Mouse (Mus musculus) midbrain, embryonic 14.5 days (tissue): Measurements from ENCODE around the gene Gm1113. TPM values are rescaled to one million over a fixed set of nuclear protein-coding genes. Genes with fewer than 3 reads are reported as not detected.

Experiments used
- ATAC-seq: fragments of 200-750 bp; cut with Nextera tagmentation; 2 replicates; pipeline ENCODE4 v1.8.0; 2017; ENCODE audit warnings: moderate number of reproducible peaks, moderate library complexity; ENCODE audit not compliant: low FRiP score, low TSS enrichment
- DNase-seq: peaks from one replicate; pipeline ENCODE4 v3.0.0-alpha.2; 2015
- H3K27ac ChIP-seq: fragments of 300-500 bp; sonication (generic); replicated peaks from 2 replicates; pipeline ENCODE4 v1.5.1; 2014; ENCODE audit warnings: mild to moderate bottlenecking, low read depth, low read length, moderate library complexity
- H3K27me3 ChIP-seq: fragments of 300-500 bp; sonication (generic); 2 replicates; pipeline ENCODE4 v1.6.1; 2014; ENCODE audit warnings: low read length, control low read depth, mixed read lengths; ENCODE audit not compliant: control insufficient read depth, insufficient read depth
- H3K36me3 ChIP-seq: fragments of 300-500 bp; sonication (generic); 2 replicates; pipeline ENCODE4 v1.6.1; 2014; ENCODE audit warnings: low read length, control low read depth; ENCODE audit not compliant: control insufficient read depth, insufficient read depth
- H3K4me1 ChIP-seq: fragments of 300-500 bp; sonication (generic); 2 replicates; pipeline ENCODE4 v1.6.1; 2014; ENCODE audit warnings: mild to moderate bottlenecking, antibody characterized with exemption, low read length, control low read depth; ENCODE audit not compliant: control insufficient read depth, insufficient read depth
- H3K4me2 ChIP-seq: fragments of 300-500 bp; sonication (generic); 2 replicates; pipeline ENCODE4 v1.6.1; 2014; ENCODE audit warnings: mild to moderate bottlenecking, low read length, moderate library complexity
- H3K4me3 ChIP-seq: fragments of 300-500 bp; sonication (generic); replicated peaks from 2 replicates; pipeline ENCODE4 v1.5.1; 2014; ENCODE audit warnings: low read depth, low read length
- H3K9ac ChIP-seq: fragments of 300-500 bp; sonication (generic); replicated peaks from 2 replicates; pipeline ENCODE4 v1.6.1; 2014; ENCODE audit warnings: mild to moderate bottlenecking, low read length, moderate library complexity
- H3K9me3 ChIP-seq: fragments of 300-500 bp; sonication (generic); 2 replicates; pipeline ENCODE4 v1.6.1; 2016; ENCODE audit warnings: low read length, control low read depth, mixed read lengths; ENCODE audit not compliant: control insufficient read depth
- WGBS: fragments of 180-500 bp; shearing (Covaris S2); extraction: QIAGEN DNeasy Blood & Tissue Kit; methylation state at CpG from one replicate; pipeline ENCODE4 v1.1.7; 2014; 5-methylcytosine and 5-hydroxymethylcytosine counted together
- polyA plus RNA-seq: library from polyadenylated mRNA; unstranded; fragments of >200 nt; fragmentation: Nextera tagmentation; extraction: Ambion mirVana; gene quantifications from 2 replicates; pipeline ENCODE4 v1.2.1, GENCODE M21; 2014

Gm1113 gene
- polyA plus RNA-seq, 1 experiment from 2014 or later, result not detected

GRCm38 (mm10) chr9:35474104-35474724, 43.9 kb downstream of the Gm1113 start:
- no peak for DNase-seq
- Histone ChIP-seq H3K4me1 (no peaks in the 10 kb centered on the region), H3K4me3 (no peak overlapping the region), H3K27me3 (no peaks in the 10 kb centered on the region), H3K9me3 (no peaks in the 10 kb centered on the region), H3K27ac (no peak overlapping the region), H3K4me2 (no peak overlapping the region), H3K36me3 (peaks cover 72% of the 10 kb centered on the region), H3K9ac (no peak overlapping the region)
- 89% methylated on average over 10 of the region's 10 CpGs for WGBS
- ATAC-seq, result no peak

GRCm38 (mm10) chr9:35468913-35469312, 49.2 kb downstream of the Gm1113 start:
- Histone ChIP-seq H3K27me3 (no peaks in the 10 kb centered on the region), H3K36me3 (peaks cover 48% of the 10 kb centered on the region), H3K4me2 (no peak overlapping the region), H3K9ac (no peak overlapping the region), H3K4me3 (no peak overlapping the region), H3K9me3 (no peaks in the 10 kb centered on the region), H3K27ac (no peak overlapping the region), H3K4me1 (no peaks in the 10 kb centered on the region)
- no peak for ATAC-seq
- DNase-seq, result no peak

GRCm38 (mm10) chr9:35467264-35467817, 50.7 kb downstream of the Gm1113 start:
- DNase-seq, result no peak
- WGBS, result 76% methylated on average over 8 of the region's 8 CpGs
- Histone ChIP-seq H3K27me3 (no peaks in the 10 kb centered on the region), H3K36me3 (peaks cover 46% of the 10 kb centered on the region), H3K4me2 (no peak overlapping the region), H3K9ac (no peak overlapping the region), H3K4me1 (no peaks in the 10 kb centered on the region), H3K4me3 (no peak overlapping the region), H3K9me3 (no peaks in the 10 kb centered on the region), H3K27ac (no peak overlapping the region)
- no peak for ATAC-seq

GRCm38 (mm10) chr9:35459594-35459993, 58.5 kb downstream of the Gm1113 start:
- no peak for ATAC-seq
- Histone ChIP-seq H3K36me3 (peaks cover 68% of the 10 kb centered on the region), H3K9me3 (no peaks in the 10 kb centered on the region), H3K9ac (no peak overlapping the region), H3K4me1 (no peaks in the 10 kb centered on the region), H3K27ac (no peak overlapping the region), H3K4me2 (no peak overlapping the region), H3K4me3 (no peak overlapping the region), H3K27me3 (no peaks in the 10 kb centered on the region)
- 86% methylated on average over 8 of the region's 8 CpGs for WGBS
- DNase-seq, result no peak

Other genes with a start within 250 kb of the Gm1113 start
- gene Cdon, start 97.1 kb downstream of the Gm1113 start, polyA plus RNA-seq, result 3.5 and 6.4 TPM in 2 replicates
- gene Ddx25, start 40.3 kb upstream of the Gm1113 start, polyA plus RNA-seq, result 27.2 and 32.4 TPM in 2 replicates
- gene Pus3, start 40.3 kb upstream of the Gm1113 start, polyA plus RNA-seq, result 16.5 and 18.8 TPM in 2 replicates
- 0.62 and 0.74 TPM in 2 replicates for gene Pate2, start 52.0 kb upstream of the Gm1113 start, polyA plus RNA-seq
- 16.4 and 21.3 TPM in 2 replicates for gene Hyls1, start 52.1 kb upstream of the Gm1113 start, polyA plus RNA-seq
- not detected in 2 replicates for gene Pate4, start 93.7 kb upstream of the Gm1113 start, polyA plus RNA-seq
- gene Pate3, start 129.9 kb upstream of the Gm1113 start, polyA plus RNA-seq, result not detected in 2 replicates
- not detected in 2 replicates for gene Pate1, start 169.1 kb upstream of the Gm1113 start, polyA plus RNA-seq
- gene Gm17677, start 222.8 kb upstream of the Gm1113 start, polyA plus RNA-seq, result not detected in 2 replicates